7 mouse cellular contexts compared by ENCODE assay signal in genomic region chr5:134485900-134486665, GRCm38 (mm10). TPM values are rescaled to one million over a fixed set of nuclear protein-coding genes. Genes with fewer than 3 reads are reported as not detected.
A peak's percentile ranks its signal among the peaks of the same experiment; 100 is the strongest.
DNase-seq lines count a peak whose midpoint lies in the region; ATAC-seq and TF ChIP-seq lines count a peak whose summit lies in the region.

No protein-coding gene starts in this region.

- H3K4me3 ChIP-seq in E14TG2a.4 (replicated peaks; ENCODE audit: low read length), result no peak overlapping the region
- H3K4me3 ChIP-seq in heart, embryonic 13.5 days, result no peak overlapping the region
- no peak overlapping the region for H3K4me3 ChIP-seq in kidney, embryonic 16.5 days (ENCODE audit: low read length)
- H3K4me3 ChIP-seq in lung, postnatal 0 days (ENCODE audit: low read depth, low read length), result no peak overlapping the region

- H3K27ac ChIP-seq in heart, embryonic 13.5 days (replicated peaks), result no peak overlapping the region
- H3K27ac ChIP-seq in kidney, embryonic 16.5 days (ENCODE audit: low read length), result no peak overlapping the region
- H3K27ac ChIP-seq in lung, postnatal 0 days (ENCODE audit: low read length), result no peak overlapping the region

- H3K36me3 ChIP-seq in E14TG2a.4 (ENCODE audit: insufficient read depth, low read length), result peaks cover 6% of the 10 kb centered on the region; the same call in 1 of the 2 replicates
- H3K36me3 ChIP-seq in heart, embryonic 13.5 days, result peaks cover 21% of the 10 kb centered on the region
- H3K36me3 ChIP-seq in kidney, embryonic 16.5 days (ENCODE audit: insufficient read depth, low read length), result peaks cover 10% of the 10 kb centered on the region; the same call in 1 of the 2 replicates
- H3K36me3 ChIP-seq in lung, postnatal 0 days (ENCODE audit: insufficient read depth, low read length), result peaks cover 4% of the 10 kb centered on the region; the same call in 1 of the 2 replicates

- no peaks in the 10 kb centered on the region for H3K9me3 ChIP-seq in E14TG2a.4 (ENCODE audit: low read length)
- no peaks in the 10 kb centered on the region for H3K9me3 ChIP-seq in heart, embryonic 13.5 days
- no peaks in the 10 kb centered on the region for H3K9me3 ChIP-seq in kidney, embryonic 16.5 days (ENCODE audit: low read length)
- H3K9me3 ChIP-seq in lung, postnatal 0 days (ENCODE audit: low read length), result no peaks in the 10 kb centered on the region

- H3K9ac ChIP-seq in heart, embryonic 13.5 days, result 0 out of 2 replicates have a peak overlapping the region, but pooled peaks have one; percentile 28
- no peak overlapping the region for H3K9ac ChIP-seq in kidney, embryonic 16.5 days (replicated peaks; ENCODE audit: low read length)
- H3K9ac ChIP-seq in lung, postnatal 0 days (replicated peaks; ENCODE audit: low read depth), result no peak overlapping the region

- H3K4me2 ChIP-seq in heart, embryonic 13.5 days, result no peak overlapping the region
- H3K4me2 ChIP-seq in kidney, embryonic 16.5 days (replicated peaks; ENCODE audit: low read depth, low read length), result no peak overlapping the region
- no peak overlapping the region for H3K4me2 ChIP-seq in lung, postnatal 0 days (replicated peaks; ENCODE audit: low read depth, low read length)

- no peak; the same call in 1 of the 2 replicates for ATAC-seq in heart, embryonic 13.5 days (ENCODE audit: extremely low read depth, insufficient number of reproducible peaks, low FRiP score, low TSS enrichment)
- ATAC-seq in kidney, embryonic 16.5 days (ENCODE audit: low FRiP score, low TSS enrichment), result peak; percentile 50; the same call in 1 of the 2 replicates
- peak; percentile 79 for ATAC-seq in lung, postnatal 0 days

- 56% methylated on average over 13 of the region's 13 CpGs for WGBS in heart, embryonic 13.5 days
- 54% methylated on average over 13 of the region's 13 CpGs for WGBS in kidney, embryonic 16.5 days
- WGBS in lung, postnatal 0 days, result 57% methylated on average over 13 of the region's 13 CpGs

- no peak for TF ChIP-seq EP300 in lung, postnatal 0 days (IDR thresholded peaks at IDR 0.05)

- TF ChIP-seq CTCF in E14TG2a.4 (conservative IDR thresholded peaks at IDR 0.05; ENCODE audit: low read length), result peak; percentile 93
- peak; percentile 97 for TF ChIP-seq CTCF in lung, postnatal 0 days (IDR thresholded peaks at IDR 0.05)

- DNase-seq in adipocyte (ENCODE audit: low spot score), result peak; percentile 79
- DNase-seq in embryo, embryonic 10.5 days (ENCODE audit: low spot score), result peak; percentile 92
- DNase-seq in lung, postnatal 0 days (ENCODE audit: low spot score), result peak; percentile 87
- DNase-seq in retina, postnatal 1 day, result peak; percentile 85

- peaks cover 44% of the 10 kb centered on the region for H3K4me1 ChIP-seq in E14TG2a.4 (replicated peaks; ENCODE audit: low read depth, low read length)
- H3K4me1 ChIP-seq in heart, embryonic 13.5 days, result peaks cover 6% of the 10 kb centered on the region; the same call in 1 of the 2 replicates
- peaks cover 5% of the 10 kb centered on the region for H3K4me1 ChIP-seq in kidney, embryonic 16.5 days (ENCODE audit: insufficient read depth, low read length)
- no peaks in the 10 kb centered on the region for H3K4me1 ChIP-seq in lung, postnatal 0 days (ENCODE audit: insufficient read depth, low read depth, low read length)

- no peaks in the 10 kb centered on the region for H3K27me3 ChIP-seq in E14TG2a.4 (ENCODE audit: insufficient read depth, low read length)
- H3K27me3 ChIP-seq in heart, embryonic 13.5 days (replicated peaks), result no peaks in the 10 kb centered on the region
- H3K27me3 ChIP-seq in kidney, embryonic 16.5 days (ENCODE audit: insufficient read depth, low read length), result no peaks in the 10 kb centered on the region
- H3K27me3 ChIP-seq in lung, postnatal 0 days (replicated peaks; ENCODE audit: insufficient read depth, low read length), result no peaks in the 10 kb centered on the region

RNA-seq across cellular contexts. Expression of gene Gtf2ird1, which starts 29.6 kb away (rescaled TPM):
- 53.4 and 56.5 TPM in 2 replicates for polyA plus RNA-seq in heart, embryonic 13.5 days (2015; fragmentation: Nextera tagmentation; extraction: Ambion mirVana)
- polyA plus RNA-seq in kidney, embryonic 16.5 days (2015; fragmentation: Nextera tagmentation; extraction: Ambion mirVana), result 73.8 and 76.9 TPM in 2 replicates
- 31.9 and 36.1 TPM in 2 replicates for polyA plus RNA-seq in lung, postnatal 0 days (2015; fragmentation: Nextera tagmentation; extraction: Ambion mirVana)
